Mouse (Mus musculus) erythroblast, embryonic 14.5 days (primary cell): ENCODE results near the gene Usp51.

ENCODE experiments used
- GATA1 ChIP-seq: IDR thresholded peaks from 2 replicates; pipeline ENCODE4 v1.6.1; 2012; ENCODE audit warnings: low read length, inconsistent platforms, mixed read lengths
- TAL1 ChIP-seq: IDR thresholded peaks from 3 replicates; pipeline ENCODE4 v1.6.1; 2012; ENCODE audit warnings: low read length, inconsistent platforms, mixed read lengths

DNA sequence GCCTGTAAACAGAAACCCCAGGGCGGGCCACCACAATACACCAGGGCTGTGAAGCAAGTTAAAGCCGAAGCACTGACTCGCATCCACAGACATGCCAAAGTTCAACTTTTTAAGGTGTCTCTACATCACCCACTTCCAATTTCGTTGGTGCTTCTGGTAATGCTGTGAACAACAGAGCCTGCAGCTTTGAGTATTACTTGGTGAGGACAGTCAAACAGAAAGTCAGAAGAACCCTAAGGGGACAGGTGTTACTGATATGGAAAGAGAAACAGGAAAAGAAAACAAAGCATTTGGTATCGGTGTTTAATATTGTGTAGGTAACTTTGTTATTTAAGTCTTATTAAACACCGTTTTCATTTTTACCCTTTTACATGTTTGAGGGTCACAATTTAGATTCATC lies 29.7 kb upstream of the Usp51 start:
- no peak for TF ChIP-seq GATA1
- TF ChIP-seq TAL1: no peak
